Mouse (Mus musculus) brain, embryonic 14.5 days (tissue): ENCODE data around the gene Ccdc77.

ENCODE experiments used
- CTCF ChIP-seq: fragments of 200-500 bp; IDR thresholded peaks from 2 replicates; pipeline ENCODE4 v1.5.1; 2012; ENCODE audit warnings: inconsistent platforms, mild to moderate bottlenecking, moderate library complexity, borderline replicate concordance; ENCODE audit not compliant: insufficient read depth, insufficient read length; ENCODE audit errors: extremely low read depth
- POLR2A ChIP-seq: fragments of 200-500 bp; IDR thresholded peaks from 2 replicates; pipeline ENCODE4 v1.6.1; 2012; ENCODE audit warnings: mild to moderate bottlenecking, inconsistent platforms, borderline replicate concordance; ENCODE audit not compliant: poor library complexity, insufficient read depth, insufficient read length, severe bottlenecking; ENCODE audit errors: extremely low read depth

GRCm38 (mm10) chr6:120362124-120362523, 2.0 kb downstream of the Ccdc77 start:
- TF ChIP-seq POLR2A: no peak
- no peak for TF ChIP-seq CTCF
